Mouse (Mus musculus) urinary bladder, postnatal 25 days (tissue): ENCODE measurements around the gene Tpra1.
A peak's percentile ranks its signal among the peaks of the same experiment; 100 is the strongest.

Source experiments
- DNase-seq: peaks from one replicate; pipeline ENCODE4 v3.0.0; 2022; ENCODE audit warnings: low spot score

Gene Tpra1

GRCm38 (mm10) chr6:88928026-88928425 lies 26.0 kb downstream of the Tpra1 start:
- DNase-seq = no peak

- DNase-seq = no peak
These were observed 26.5 kb downstream of the Tpra1 start for GRCm38 (mm10) chr6:88928576-88928975.

- no peak for DNase-seq
These were observed 27.4 kb downstream of the Tpra1 start for GRCm38 (mm10) chr6:88929451-88929850.

GRCm38 (mm10) chr6:88930049-88930448 lies 28.0 kb downstream of the Tpra1 start:
- DNase-seq = no peak

- DNase-seq = no peak
These were observed 29.4 kb downstream of the Tpra1 start for GRCm38 (mm10) chr6:88931449-88931848.

- no peak for DNase-seq
These were observed 32.1 kb downstream of the Tpra1 start for GRCm38 (mm10) chr6:88934132-88934531.

GRCm38 (mm10) chr6:88934816-88935215 lies 32.8 kb downstream of the Tpra1 start:
- no peak for DNase-seq

GRCm38 (mm10) chr6:88935735-88936276 lies 33.8 kb downstream of the Tpra1 start:
- DNase-seq = peak; percentile 60

GRCm38 (mm10) chr6:88936342-88937213 lies 34.5 kb downstream of the Tpra1 start:
- no peak for DNase-seq

GRCm38 (mm10) chr6:88937214-88937549 lies 35.1 kb downstream of the Tpra1 start:
- DNase-seq = no peak

GRCm38 (mm10) chr6:88937971-88938663 lies 36.1 kb downstream of the Tpra1 start:
- no peak for DNase-seq

GRCm38 (mm10) chr6:88938664-88939055 lies 36.6 kb downstream of the Tpra1 start:
- DNase-seq = no peak

- DNase-seq = no peak
These were observed 37.4 kb downstream of the Tpra1 start for GRCm38 (mm10) chr6:88939281-88940089.

GRCm38 (mm10) chr6:88940090-88940916 lies 38.3 kb downstream of the Tpra1 start:
- no peak for DNase-seq

GRCm38 (mm10) chr6:88941628-88942027 lies 39.6 kb downstream of the Tpra1 start:
- no peak for DNase-seq

- DNase-seq = no peak
These were observed 40.5 kb downstream of the Tpra1 start for GRCm38 (mm10) chr6:88942595-88942994.

- no peak for DNase-seq
These were observed 41.6 kb downstream of the Tpra1 start for GRCm38 (mm10) chr6:88943666-88944065.

GRCm38 (mm10) chr6:88946442-88946841 lies 44.4 kb downstream of the Tpra1 start:
- no peak for DNase-seq

- DNase-seq = no peak
These were observed 45.7 kb downstream of the Tpra1 start for GRCm38 (mm10) chr6:88947771-88948170.

GRCm38 (mm10) chr6:88956725-88957124 lies 54.7 kb downstream of the Tpra1 start:
- DNase-seq = no peak

GRCm38 (mm10) chr6:88957313-88957712 lies 55.3 kb downstream of the Tpra1 start:
- DNase-seq = no peak
